Mouse (Mus musculus): ENCODE measurements at regions not wholly inside any gene's neighbourhood (a gene's known extent, or its start where the extent isn't known, plus 50 kb on each side); places are given as distances from the start of the nearest gene placed in this dataset.

DNA sequence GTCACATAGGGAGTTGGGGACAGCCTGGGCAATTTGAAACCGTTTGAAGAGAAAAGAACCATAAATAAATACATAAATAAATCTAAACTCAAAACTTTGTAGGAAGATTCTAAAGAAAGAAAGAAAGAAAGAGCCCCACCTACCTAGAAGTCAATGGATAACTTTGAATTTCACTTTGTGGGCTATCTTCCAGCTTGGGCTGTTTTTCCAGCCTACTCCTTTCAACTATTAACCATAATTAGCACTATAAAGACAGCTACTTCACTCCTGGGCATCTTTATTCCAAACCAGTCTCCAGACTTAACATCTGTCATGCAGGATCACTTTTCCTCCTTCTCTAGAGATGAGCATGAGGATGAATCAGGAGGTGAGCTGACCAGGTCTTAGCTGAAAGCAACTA lies 77.6 kb upstream of the Plekhg1 start:
- TF ChIP-seq CTCF (IDR thresholded peaks at IDR 0.05) = no peak
- POLR2A ChIA-PET = no interaction called here
- peaks cover 11% of the 10 kb centered on the region for H3K27me3 ChIP-seq
- CTCF ChIA-PET = no interaction called here
- DNase-seq (ENCODE audit: low read depth, low spot score) (no peak), ATAC-seq (no peak)
- in situ Hi-C loops (cut with MboI; ENCODE audit: low pct_unique_long_range_greater_than_20kb) = no loop called here

DNA sequence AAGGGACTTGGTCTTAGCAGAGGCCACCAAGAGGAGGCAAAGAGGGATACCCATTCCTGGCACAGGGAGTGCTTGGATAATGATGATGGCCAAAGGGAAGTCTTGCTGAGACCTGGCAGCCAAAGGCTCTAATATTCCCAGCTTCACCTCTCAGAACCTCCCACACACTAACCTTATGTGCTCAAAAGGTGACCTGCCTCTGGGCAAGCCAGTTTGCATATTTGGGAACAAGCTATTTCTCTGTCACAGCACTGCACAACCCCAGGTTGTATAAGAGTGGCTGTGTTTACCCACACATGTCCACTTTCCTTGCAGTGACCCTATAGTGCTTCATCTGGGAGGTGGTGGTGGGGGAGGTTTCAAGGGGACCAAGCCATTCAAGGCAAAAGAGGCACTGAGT lies 76.9 kb upstream of the Plekhg1 start:
- TF ChIP-seq CTCF (IDR thresholded peaks at IDR 0.05) = no peak
- ATAC-seq = no peak
- in situ Hi-C loops (cut with MboI; ENCODE audit: low pct_unique_long_range_greater_than_20kb) = no loop called here
- DNase-seq (ENCODE audit: low read depth, low spot score) = no peak
- ChIA-PET POLR2A (no interaction called here), CTCF (no interaction called here)
- H3K27me3 ChIP-seq = peaks cover 11% of the 10 kb centered on the region

DNA sequence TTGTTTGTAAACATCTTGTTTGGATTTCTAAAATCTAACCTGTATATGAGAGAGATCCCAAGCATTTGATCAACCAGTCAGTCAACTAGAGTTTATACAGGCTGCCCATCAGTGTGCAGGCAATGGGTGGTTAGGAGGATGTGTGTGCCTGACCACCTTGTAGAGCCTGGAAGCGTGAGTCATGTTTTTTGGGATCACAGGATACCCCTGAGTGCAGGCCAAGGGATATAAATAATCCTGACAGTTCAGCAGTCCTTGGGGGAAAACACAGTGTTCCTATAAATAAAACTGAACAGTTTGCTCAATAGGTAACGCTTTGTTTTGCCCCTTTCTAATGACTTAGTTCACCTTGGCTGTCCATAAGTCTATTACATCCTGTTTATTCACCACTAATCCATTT lies 55.7 kb upstream of the Plekhg1 start:
- DNase-seq (ENCODE audit: low read depth, low spot score) (no peak), ATAC-seq (no peak)
- ChIA-PET POLR2A (no interaction called here), CTCF (no interaction called here)
- in situ Hi-C loops (cut with MboI; ENCODE audit: low pct_unique_long_range_greater_than_20kb) = no loop called here
- no peak for TF ChIP-seq CTCF (IDR thresholded peaks at IDR 0.05)
- no peaks in the 10 kb centered on the region for H3K27me3 ChIP-seq
